Mouse (Mus musculus) embryonic fibroblast, embryonic 13.5 days (primary cell): ENCODE results near the gene Alg2.

Experiments used
- CTCF ChIP-seq: IDR thresholded peaks from 2 replicates; pipeline ENCODE4 v1.5.1; 2011; ENCODE audit warnings: mild to moderate bottlenecking, control low read depth, low read length, moderate library complexity, borderline replicate concordance; ENCODE audit not compliant: insufficient read depth
- POLR2A ChIP-seq: IDR thresholded peaks from 2 replicates; pipeline ENCODE4 v1.6.1; 2011; ENCODE audit warnings: low read depth, mild to moderate bottlenecking, control low read depth, low read length, moderate library complexity

DNA sequence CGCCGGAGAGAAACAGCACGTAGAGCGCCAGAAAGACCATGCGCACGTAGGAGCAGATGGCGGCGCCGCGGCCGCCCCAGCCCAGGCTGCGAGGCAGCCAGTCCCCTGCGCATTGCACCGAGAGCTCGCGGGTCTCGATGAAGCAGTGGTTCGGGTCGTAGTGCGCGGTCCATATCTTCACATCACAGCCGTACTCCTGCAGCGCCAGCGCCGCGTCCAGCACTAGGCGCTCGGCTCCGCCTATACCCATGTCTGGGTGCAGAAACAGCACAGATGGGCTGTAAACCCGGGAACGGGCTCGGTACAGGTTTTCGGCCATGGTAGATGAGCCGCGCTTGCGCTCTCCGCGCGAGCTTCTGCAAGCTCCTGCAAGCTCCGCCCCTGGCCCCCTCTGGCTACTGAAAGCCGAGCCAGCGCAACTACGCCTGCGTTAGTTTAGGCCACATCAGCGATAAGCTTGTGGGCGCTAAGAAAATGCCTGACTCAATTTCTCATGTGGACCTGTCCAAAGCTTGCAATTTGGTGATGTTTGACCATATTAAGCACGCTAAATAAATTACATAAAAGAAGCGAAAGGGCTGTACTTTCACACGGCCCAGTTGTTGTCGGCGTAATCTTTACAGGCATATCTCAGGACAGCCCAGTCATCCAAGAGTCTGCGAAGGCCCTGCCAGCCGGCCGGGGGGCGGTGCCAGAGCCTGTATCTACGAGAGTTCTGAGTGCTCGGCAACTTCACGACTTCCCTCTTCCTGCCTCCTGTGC is at the start of gene Alg2, which contains the start of gene Sec61b:
- TF ChIP-seq CTCF (no peak), POLR2A (peak; percentile 81)
